Mouse (Mus musculus): ENCODE measurements around the gene Chek1. TPM values are rescaled to one million over a fixed set of nuclear protein-coding genes. Genes with fewer than 3 reads are reported as not detected.

Gene Chek1
- total and polyA plus RNA-seq, 2 experiments from 2014 or later = 2.9 to 3.7 TPM

- Histone ChIP-seq H3K4me3 (ENCODE audit: low read depth, low read length) (peak overlapping the region; percentile 62), H3K4me2 (ENCODE audit: low read depth, low read length, poor library complexity, severe bottlenecking) (peak overlapping the region; percentile 99), H3K9me3 (ENCODE audit: low read length) (no peaks in the 10 kb centered on the region), H3K27ac (ENCODE audit: low read depth, low read length) (peak overlapping the region; percentile 65), H3K9ac (replicated peaks; ENCODE audit: low read length, poor library complexity, severe bottlenecking) (peak overlapping the region; percentile 66), H3K4me1 (ENCODE audit: insufficient read depth, low read length) (0 out of 2 replicates have a peak, but pooled peaks cover 5% of the 10 kb centered on the region), H3K27me3 (ENCODE audit: insufficient read depth, low read length) (no peaks in the 10 kb centered on the region), H3K36me3 (ENCODE audit: insufficient read depth, low read length) (no peaks in the 10 kb centered on the region)
- TF ChIP-seq CTCF (IDR thresholded peaks at IDR 0.05) = peak; percentile 32
- under 1% methylated on average over 52 of the region's 53 CpGs for WGBS
- ATAC-seq (ENCODE audit: low FRiP score) (peak; percentile 93), DNase-seq (ENCODE audit: low spot score) (peak; percentile 93)
Observed at GRCm38 (mm10) chr9:36726131-36727033, 483 bp downstream of the Chek1 start.

DNA sequence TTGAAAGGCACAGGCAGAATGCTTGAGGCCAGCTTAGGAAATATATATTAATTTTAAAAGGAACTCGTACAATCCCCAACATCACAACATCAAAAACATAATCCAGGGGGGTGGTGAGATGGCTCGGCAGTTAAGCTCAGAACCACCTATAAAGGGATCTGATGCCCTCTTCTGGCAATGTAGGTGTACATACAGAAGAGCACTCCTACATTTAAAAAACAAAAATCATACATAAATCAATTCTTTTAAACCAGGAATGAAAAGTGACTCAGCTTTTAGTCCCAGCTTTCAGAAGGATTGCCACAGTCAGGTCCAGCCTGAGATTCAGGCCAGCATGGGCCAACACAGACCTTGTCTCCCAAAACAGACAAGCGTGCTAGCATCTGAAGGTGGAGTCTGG is 10.2 kb downstream of the Chek1 start:
- no peak overlapping the region for H3K27ac ChIP-seq (ENCODE audit: low read depth, low read length)
- H3K4me2 ChIP-seq (ENCODE audit: low read depth, low read length, poor library complexity, severe bottlenecking) = no peak overlapping the region
- no peak overlapping the region for H3K4me3 ChIP-seq (ENCODE audit: low read depth, low read length)
- peak; percentile 35 for DNase-seq (ENCODE audit: low spot score)
- ATAC-seq (ENCODE audit: low FRiP score) = no peak
- TF ChIP-seq CTCF (IDR thresholded peaks at IDR 0.05) = peak; percentile 63
- no peaks in the 10 kb centered on the region for H3K9me3 ChIP-seq (ENCODE audit: low read length)
- H3K9ac ChIP-seq (replicated peaks; ENCODE audit: low read length, poor library complexity, severe bottlenecking) = no peak overlapping the region
- no peaks in the 10 kb centered on the region for H3K27me3 ChIP-seq (ENCODE audit: insufficient read depth, low read length)
- no peaks in the 10 kb centered on the region for H3K4me1 ChIP-seq (ENCODE audit: insufficient read depth, low read length)
- 71% methylated on average over 3 of the region's 3 CpGs for WGBS
- H3K36me3 ChIP-seq (ENCODE audit: insufficient read depth, low read length) = peaks cover 4% of the 10 kb centered on the region; the same call in 1 of the 2 replicates

DNA sequence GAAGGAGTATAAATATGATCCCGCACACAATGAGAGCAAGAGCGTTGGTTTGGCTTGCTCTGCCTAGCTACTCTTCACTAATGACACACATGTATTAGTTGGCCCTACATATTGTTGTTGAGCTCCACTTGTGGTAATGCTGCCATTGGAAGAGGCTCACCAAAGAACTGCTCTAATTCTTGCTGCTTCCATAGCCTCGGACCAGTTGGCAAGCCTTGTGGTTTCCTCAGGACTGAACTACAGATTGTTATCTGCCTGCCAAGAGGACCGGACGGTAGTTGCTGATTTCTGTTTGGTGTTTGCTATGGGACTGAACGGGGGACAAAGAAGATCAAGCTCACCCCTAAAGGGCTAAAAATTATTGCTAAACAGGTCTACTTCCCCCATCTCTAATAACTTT is 19.6 kb downstream of the Chek1 start:
- no peaks in the 10 kb centered on the region for H3K4me1 ChIP-seq (ENCODE audit: insufficient read depth, low read length)
- no peaks in the 10 kb centered on the region for H3K27me3 ChIP-seq (ENCODE audit: insufficient read depth, low read length)
- no peaks in the 10 kb centered on the region for H3K36me3 ChIP-seq (ENCODE audit: insufficient read depth, low read length)
- TF ChIP-seq CTCF (IDR thresholded peaks at IDR 0.05) = no peak
- no peak for ATAC-seq (ENCODE audit: low FRiP score)
- no peak overlapping the region for H3K9ac ChIP-seq (replicated peaks; ENCODE audit: low read length, poor library complexity, severe bottlenecking)
- H3K27ac ChIP-seq (ENCODE audit: low read depth, low read length) = no peak overlapping the region
- WGBS = 94% methylated on average over 6 of the region's 6 CpGs
- no peak overlapping the region for H3K4me2 ChIP-seq (ENCODE audit: low read depth, low read length, poor library complexity, severe bottlenecking)
- no peak overlapping the region for H3K4me3 ChIP-seq (ENCODE audit: low read depth, low read length)
- no peak for DNase-seq (ENCODE audit: low spot score)
- H3K9me3 ChIP-seq (ENCODE audit: low read length) = no peaks in the 10 kb centered on the region

GRCm38 (mm10) chr9:36705923-36706322 is 20.9 kb downstream of the Chek1 start:
- Histone ChIP-seq H3K4me1 (ENCODE audit: insufficient read depth, low read length) (no peaks in the 10 kb centered on the region), H3K4me2 (ENCODE audit: low read depth, low read length, poor library complexity, severe bottlenecking) (no peak overlapping the region), H3K9me3 (ENCODE audit: low read length) (no peaks in the 10 kb centered on the region), H3K27ac (ENCODE audit: low read depth, low read length) (no peak overlapping the region), H3K4me3 (ENCODE audit: low read depth, low read length) (no peak overlapping the region), H3K36me3 (ENCODE audit: insufficient read depth, low read length) (no peaks in the 10 kb centered on the region), H3K9ac (replicated peaks; ENCODE audit: low read length, poor library complexity, severe bottlenecking) (no peak overlapping the region), H3K27me3 (ENCODE audit: insufficient read depth, low read length) (no peaks in the 10 kb centered on the region)
- ATAC-seq (ENCODE audit: low FRiP score) (no peak), DNase-seq (ENCODE audit: low spot score) (no peak)
- 91% methylated on average over 3 of the region's 3 CpGs for WGBS
- TF ChIP-seq CTCF (IDR thresholded peaks at IDR 0.05) = no peak

DNA sequence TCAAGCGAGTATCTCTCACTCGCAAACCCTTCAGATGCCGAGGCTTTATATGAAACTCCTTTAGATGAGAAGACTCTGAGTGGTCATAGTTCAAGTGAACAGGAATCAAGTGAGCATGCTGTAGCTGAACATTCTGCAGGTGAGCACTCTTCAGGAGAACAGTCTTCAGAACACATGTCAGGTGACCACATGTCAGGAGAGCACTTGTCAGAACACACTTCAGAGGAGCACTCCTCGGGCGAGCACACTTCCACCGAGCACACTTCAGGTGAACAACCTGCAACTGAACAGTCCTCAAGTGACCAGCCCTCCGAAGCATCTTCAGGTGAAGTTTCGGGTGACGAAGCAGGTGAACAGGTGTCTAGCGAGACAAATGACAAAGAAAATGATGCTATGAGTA is 32.6 kb downstream of the Chek1 start:
- no peak overlapping the region for H3K27ac ChIP-seq (ENCODE audit: low read depth, low read length)
- no peak for TF ChIP-seq CTCF (IDR thresholded peaks at IDR 0.05)
- DNase-seq (ENCODE audit: low spot score) = no peak
- H3K4me1 ChIP-seq (ENCODE audit: insufficient read depth, low read length) = no peaks in the 10 kb centered on the region
- 92% methylated on average over 10 of the region's 10 CpGs for WGBS
- H3K9me3 ChIP-seq (ENCODE audit: low read length) = no peaks in the 10 kb centered on the region
- no peaks in the 10 kb centered on the region for H3K27me3 ChIP-seq (ENCODE audit: insufficient read depth, low read length)
- ATAC-seq (ENCODE audit: low FRiP score) = no peak
- H3K4me3 ChIP-seq (ENCODE audit: low read depth, low read length) = no peak overlapping the region
- H3K4me2 ChIP-seq (ENCODE audit: low read depth, low read length, poor library complexity, severe bottlenecking) = no peak overlapping the region
- no peak overlapping the region for H3K9ac ChIP-seq (replicated peaks; ENCODE audit: low read length, poor library complexity, severe bottlenecking)
- no peaks in the 10 kb centered on the region for H3K36me3 ChIP-seq (ENCODE audit: insufficient read depth, low read length)

GRCm38 (mm10) chr9:36692920-36693319 is 33.9 kb downstream of the Chek1 start, which contains the start of gene Acrv1:
TSS of gene Acrv1 (plus strand) at chr9:36693220.
- H3K4me3 ChIP-seq (ENCODE audit: low read depth, low read length) = no peak within 1 kb of the TSS
- no peaks in the 10 kb centered on the region for H3K27me3 ChIP-seq (ENCODE audit: insufficient read depth, low read length)
- H3K9ac ChIP-seq (replicated peaks; ENCODE audit: low read length, poor library complexity, severe bottlenecking) = no peak within 1 kb of the TSS
- no peak within 1 kb of the TSS for H3K27ac ChIP-seq (ENCODE audit: low read depth, low read length)
- no peak within 1 kb of the TSS for H3K4me2 ChIP-seq (ENCODE audit: low read depth, low read length, poor library complexity, severe bottlenecking)
- no peaks in the 10 kb centered on the region for H3K36me3 ChIP-seq (ENCODE audit: insufficient read depth, low read length)
- 73% methylated on average over 1 of the region's 1 CpGs for WGBS
- TF ChIP-seq CTCF (IDR thresholded peaks at IDR 0.05) = no peak
- H3K4me1 ChIP-seq (ENCODE audit: insufficient read depth, low read length) = no peaks in the 10 kb centered on the region
- DNase-seq (ENCODE audit: low spot score) = no peak
- no peaks in the 10 kb centered on the region for H3K9me3 ChIP-seq (ENCODE audit: low read length)
- ATAC-seq (ENCODE audit: low FRiP score) = no peak
